Mouse (Mus musculus) liver, adult 2 months (tissue): ENCODE measurements around the gene 1810055G02Rik.

Source experiments
- CTCF ChIP-seq: fragments of 200-500 bp; IDR thresholded peaks from 2 replicates; pipeline ENCODE4 v1.5.1; 2011; ENCODE audit warnings: low read depth, low read length, control low read depth
- POLR2A ChIP-seq: fragments of 200-500 bp; IDR thresholded peaks from 2 replicates; pipeline ENCODE4 v1.6.1; 2011; ENCODE audit warnings: low read length, control low read depth; ENCODE audit not compliant: insufficient read depth; ENCODE audit errors: extremely low read depth

DNA sequence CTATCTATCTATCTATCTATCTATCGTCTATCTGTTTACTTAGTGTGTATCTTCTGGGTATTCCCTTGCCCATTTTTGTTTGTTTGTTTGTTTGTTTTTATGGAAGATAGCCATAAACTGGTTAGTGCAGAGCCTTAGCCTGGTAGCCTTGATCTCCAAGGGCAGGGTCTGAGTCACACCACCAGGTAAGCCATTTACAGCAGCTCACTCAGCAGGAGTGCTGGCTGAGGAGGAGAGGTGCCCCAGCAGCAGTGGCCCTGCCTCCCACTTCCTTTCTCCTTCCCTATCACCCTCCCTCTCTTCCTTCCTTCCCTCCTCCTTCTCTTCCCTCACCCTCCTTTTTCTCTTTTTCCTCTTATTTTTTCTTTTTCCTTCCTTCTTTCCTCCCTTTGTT, 45.1 kb downstream of the 1810055G02Rik start:
- TF ChIP-seq CTCF = no peak
- TF ChIP-seq POLR2A = no peak
